16 mouse cellular contexts compared by ENCODE assay signal in genomic region chr11:113658763-113659162, GRCm38 (mm10). TPM values are rescaled to one million over a fixed set of nuclear protein-coding genes. Genes with fewer than 3 reads are reported as not detected.
"Had no signal": no experiment of that assay in that cellular context is flagged by ENCODE, and none has a peak within 500 bp of the region (broad histone marks: within the 10 kb centered on the region; RNA-seq: fewer than 3 reads in every experiment).

No protein-coding gene starts in this region.

- H3K9me3 ChIP-seq: limb, embryonic 15.5 days; liver, embryonic 12.5 days; midbrain, embryonic 10.5 days; neural tube, embryonic 13.5 days had no signal

- DNase-seq: layer of hippocampus, postnatal 36 days; lung, embryonic 14.5 days; lung, postnatal 10 days; lung, postnatal 4 days; midbrain, embryonic 14.5 days; retina, postnatal 1 day; right cerebral cortex, postnatal 4 days; spleen, adult 18-20 months; thymus, adult 18-20 months; thymus, postnatal 14 days had no signal

- H3K4me2 ChIP-seq: limb, embryonic 15.5 days; liver, embryonic 12.5 days; lung, embryonic 14.5 days; neural tube, embryonic 13.5 days had no signal

- H3K4me3 ChIP-seq: limb, embryonic 15.5 days; liver, embryonic 12.5 days; midbrain, embryonic 10.5 days; myocyte; neural tube, embryonic 13.5 days had no signal

- H3K9ac ChIP-seq: limb, embryonic 15.5 days; liver, embryonic 12.5 days; lung, embryonic 14.5 days; neural tube, embryonic 13.5 days had no signal

- H3K27me3 ChIP-seq: limb, embryonic 15.5 days; liver, embryonic 12.5 days; neural tube, embryonic 13.5 days had no signal

- H3K27ac ChIP-seq: limb, embryonic 15.5 days; liver, embryonic 12.5 days; midbrain, embryonic 10.5 days; neural tube, embryonic 13.5 days had no signal

- ATAC-seq: liver, embryonic 12.5 days had no signal

- H3K4me1 ChIP-seq: liver, embryonic 12.5 days; midbrain, embryonic 10.5 days had no signal

RNA-seq across cellular contexts. Expression of gene Sstr2, which starts 39.6 kb away (rescaled TPM):
- total RNA-seq: megakaryocyte, adult 5-6 weeks had no signal
